Mouse (Mus musculus): ENCODE results near the gene Hemgn. TPM values are rescaled to one million over a fixed set of nuclear protein-coding genes. Genes with fewer than 3 reads are reported as not detected.

Hemgn gene
- polyA plus RNA-seq, 1 experiment from 2014 or later, result 0.26 TPM

DNA sequence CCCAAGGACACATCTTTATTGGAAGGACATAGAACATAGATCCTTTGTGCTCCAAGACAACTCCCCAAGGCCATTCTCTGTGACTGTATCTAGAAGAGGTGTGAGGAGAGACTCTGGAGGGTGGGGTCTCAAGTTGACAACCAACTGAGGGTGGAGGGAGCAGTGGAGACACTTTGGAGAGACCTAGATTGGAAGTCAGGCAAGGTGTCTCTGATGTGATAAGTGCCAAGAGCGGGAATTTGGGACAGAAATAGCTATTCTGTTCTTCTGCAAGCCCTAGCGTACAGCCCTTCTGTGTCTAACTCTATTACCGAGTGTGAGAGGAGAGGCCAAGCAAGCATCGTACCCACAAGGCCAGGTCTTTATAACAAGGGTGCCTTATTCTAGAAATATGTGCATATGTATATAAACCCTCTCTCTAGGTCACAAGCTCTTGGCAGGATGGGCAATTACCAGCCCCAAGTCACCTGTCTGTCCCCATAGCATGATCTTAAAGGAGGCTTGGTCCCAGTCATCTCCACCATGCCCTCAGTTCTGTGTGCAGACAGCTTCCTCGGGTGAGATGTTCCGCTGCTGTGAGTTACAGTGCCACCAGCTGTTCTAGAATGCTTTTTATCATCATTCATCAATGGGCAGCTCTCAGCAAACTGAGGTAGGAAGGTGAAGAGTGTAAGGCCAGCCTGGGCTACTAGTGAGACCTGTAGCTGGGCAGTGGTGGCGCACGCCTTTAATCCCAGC lies 6.2 kb downstream of the Hemgn start:
- Histone ChIP-seq H3K4me1 (replicated peaks) (no peaks in the 10 kb centered on the region), H3K4me3 (replicated peaks) (no peak overlapping the region), H3K27me3 (no peaks in the 10 kb centered on the region), H3K27ac (no peak overlapping the region), H3K36me3 (no peaks in the 10 kb centered on the region), H3K9me3 (no peaks in the 10 kb centered on the region), H3K4me2 (replicated peaks) (no peak overlapping the region), H3K9ac (replicated peaks) (no peak overlapping the region)
- WGBS, result 94% methylated on average over 8 of the region's 8 CpGs
- no peak for ATAC-seq

DNA sequence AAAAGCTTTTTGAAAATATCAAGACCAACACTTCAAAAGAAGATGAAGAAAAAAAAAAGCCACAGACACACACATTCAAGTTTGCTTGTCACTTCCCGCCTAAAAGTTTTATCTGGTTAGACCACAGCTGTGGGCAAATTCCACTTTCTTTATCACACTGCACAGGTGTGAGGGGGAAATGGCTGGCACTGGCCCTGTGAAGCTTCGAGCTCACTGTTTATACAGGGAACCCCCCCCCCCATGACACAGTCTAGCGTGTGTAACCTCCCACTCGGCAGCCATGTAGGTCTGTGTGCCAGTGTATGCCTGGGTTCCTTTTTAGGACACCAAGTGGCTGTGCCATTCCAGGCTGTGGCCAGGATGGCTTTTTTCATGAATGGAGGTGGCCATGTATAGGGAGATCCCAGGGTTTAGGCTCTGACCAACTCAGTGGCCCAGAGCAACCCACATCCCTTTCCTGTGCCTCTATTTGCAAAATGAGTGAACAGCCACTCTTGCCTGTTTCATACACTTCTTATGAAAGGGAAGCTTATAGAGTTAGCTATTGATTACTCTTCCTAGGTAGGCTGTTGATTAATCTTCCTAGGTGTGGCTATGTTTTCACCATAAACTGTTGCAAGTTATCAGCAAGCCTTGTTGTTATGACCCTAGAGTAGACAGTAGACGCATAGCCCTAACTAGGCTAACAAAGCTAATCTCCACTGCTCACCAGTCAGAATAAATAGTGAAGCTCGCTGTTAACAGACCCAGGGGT lies 9.1 kb downstream of the Hemgn start:
- no peak for ATAC-seq
- WGBS, result 85% methylated on average over 6 of the region's 6 CpGs
- Histone ChIP-seq H3K9ac (replicated peaks) (no peak overlapping the region), H3K27me3 (no peaks in the 10 kb centered on the region), H3K4me3 (replicated peaks) (no peak overlapping the region), H3K4me1 (replicated peaks) (no peaks in the 10 kb centered on the region), H3K36me3 (no peaks in the 10 kb centered on the region), H3K27ac (no peak overlapping the region), H3K4me2 (replicated peaks) (no peak overlapping the region), H3K9me3 (no peaks in the 10 kb centered on the region)

DNA sequence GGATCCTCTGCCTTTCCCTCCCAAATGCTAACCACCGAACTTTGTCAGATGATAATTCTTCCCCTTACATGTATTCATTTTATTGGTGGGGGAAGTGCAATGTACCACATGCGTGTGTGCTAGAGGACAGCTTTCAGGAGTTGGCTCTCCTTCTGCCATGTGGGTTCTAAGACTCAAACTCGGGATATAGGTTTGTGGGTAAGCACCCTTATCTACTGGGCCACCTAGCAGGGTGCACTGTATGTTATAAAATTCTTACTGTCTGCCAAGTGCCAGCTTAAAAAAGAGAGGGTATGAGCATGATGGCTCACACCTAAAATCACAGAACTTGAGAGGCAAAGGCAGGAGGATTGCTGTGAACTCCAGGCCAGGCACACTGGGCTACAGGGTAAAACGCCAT lies 14.5 kb downstream of the Hemgn start:
- WGBS, result 82% methylated on average over 4 of the region's 4 CpGs
- Histone ChIP-seq H3K9me3 (no peaks in the 10 kb centered on the region), H3K4me3 (replicated peaks) (no peak overlapping the region), H3K27ac (no peak overlapping the region), H3K27me3 (no peaks in the 10 kb centered on the region; the same call in 1 of the 2 replicates), H3K36me3 (no peaks in the 10 kb centered on the region), H3K4me1 (replicated peaks) (no peaks in the 10 kb centered on the region), H3K4me2 (replicated peaks) (no peak overlapping the region), H3K9ac (replicated peaks) (no peak overlapping the region)
- ATAC-seq, result no peak

DNA sequence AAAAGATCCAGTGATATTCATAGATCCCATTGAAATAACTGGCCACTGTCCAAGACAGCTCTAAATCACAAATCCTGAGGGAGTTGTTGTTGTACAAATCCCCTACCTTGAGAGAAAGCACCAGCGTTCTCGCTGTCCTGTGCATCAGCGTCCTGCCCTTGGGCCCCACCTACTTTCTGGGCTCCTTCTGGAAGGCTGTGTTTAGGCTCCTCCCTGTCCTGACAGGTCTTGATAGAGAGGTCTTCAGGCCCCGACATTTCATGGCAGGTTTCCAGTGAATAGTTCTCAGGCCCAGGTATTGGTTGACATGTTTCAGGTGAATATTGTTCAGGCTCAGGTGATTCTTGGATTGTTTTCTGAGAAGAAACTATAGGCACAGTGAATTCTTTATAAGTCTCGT lies 17.6 kb downstream of the Hemgn start:
- Histone ChIP-seq H3K4me1 (replicated peaks) (no peaks in the 10 kb centered on the region), H3K36me3 (no peaks in the 10 kb centered on the region), H3K4me3 (replicated peaks) (no peak overlapping the region), H3K9me3 (no peaks in the 10 kb centered on the region), H3K27me3 (peaks cover 3% of the 10 kb centered on the region; the same call in 1 of the 2 replicates), H3K27ac (no peak overlapping the region), H3K4me2 (replicated peaks) (no peak overlapping the region), H3K9ac (replicated peaks) (no peak overlapping the region)
- ATAC-seq, result no peak
- WGBS, result 39% methylated on average over 5 of the region's 5 CpGs

DNA sequence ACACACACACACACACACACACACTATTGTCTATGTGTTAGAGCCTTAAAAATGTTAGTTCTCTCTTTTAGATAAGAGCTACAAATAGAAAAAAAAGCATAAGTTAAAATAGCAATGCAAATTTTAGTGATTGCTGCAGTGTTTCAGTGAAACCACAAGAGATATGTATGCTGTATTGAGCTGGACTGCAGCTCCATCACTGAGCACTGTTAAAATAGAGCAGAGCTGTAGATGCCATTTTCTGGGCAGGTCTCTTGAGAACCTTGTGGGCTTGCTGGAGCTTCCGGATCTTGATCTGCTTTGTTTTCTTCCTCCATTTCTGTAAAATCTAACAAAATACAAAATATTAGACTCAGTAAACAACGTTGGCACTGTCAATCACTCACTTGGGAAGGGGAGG lies 18.9 kb downstream of the Hemgn start:
- Histone ChIP-seq H3K4me2 (replicated peaks) (no peak overlapping the region), H3K27me3 (peaks cover 3% of the 10 kb centered on the region; the same call in 1 of the 2 replicates), H3K4me3 (replicated peaks) (no peak overlapping the region), H3K9me3 (no peaks in the 10 kb centered on the region), H3K36me3 (no peaks in the 10 kb centered on the region), H3K9ac (replicated peaks) (no peak overlapping the region), H3K4me1 (replicated peaks) (no peaks in the 10 kb centered on the region; the same call in 1 of the 2 replicates), H3K27ac (no peak overlapping the region)
- no peak for ATAC-seq
- 76% methylated on average over 2 of the region's 2 CpGs for WGBS

DNA sequence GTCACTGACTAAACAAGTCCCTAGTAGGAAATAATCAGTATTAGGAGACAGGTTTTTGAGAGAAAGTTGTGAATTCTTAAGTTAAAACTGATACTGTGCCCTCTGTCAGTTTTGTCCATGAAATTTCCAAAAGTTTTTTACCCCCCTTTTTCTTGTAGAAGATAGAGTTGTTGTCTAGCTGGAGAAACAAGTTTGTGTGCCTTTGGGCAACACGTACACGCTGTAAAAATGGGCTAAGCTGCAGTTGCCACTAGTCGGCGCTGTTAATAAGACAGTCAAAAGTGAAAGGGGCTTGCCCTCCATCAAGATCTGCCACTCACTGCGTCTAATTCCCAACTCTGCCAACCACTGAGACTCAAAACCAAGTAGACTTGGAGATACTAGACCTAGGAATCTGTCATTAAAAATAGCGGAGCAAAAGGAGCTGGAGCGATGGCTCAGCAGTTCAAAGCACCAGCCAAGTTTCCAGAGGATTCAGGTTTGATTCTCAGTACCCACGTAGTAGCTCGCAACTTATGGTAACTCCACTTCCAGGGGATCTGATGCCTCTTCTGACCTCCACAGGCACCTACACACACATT lies 22.8 kb downstream of the Hemgn start:
- peak overlapping the region; percentile 58; the same call in 1 of the 2 replicates for H3K4me2 ChIP-seq (replicated peaks)
- H3K9ac ChIP-seq (replicated peaks), result no peak overlapping the region
- H3K4me1 ChIP-seq (replicated peaks), result peaks cover 3% of the 10 kb centered on the region
- WGBS, result 23% methylated on average over 9 of the region's 9 CpGs
- H3K27me3 ChIP-seq, result peaks cover 3% of the 10 kb centered on the region; the same call in 1 of the 2 replicates
- no peaks in the 10 kb centered on the region for H3K9me3 ChIP-seq
- ATAC-seq, result no peak
- no peak overlapping the region for H3K27ac ChIP-seq
- H3K36me3 ChIP-seq, result peaks cover 4% of the 10 kb centered on the region
- H3K4me3 ChIP-seq (replicated peaks), result peak overlapping the region; percentile 52; the same call in 1 of the 2 replicates

DNA sequence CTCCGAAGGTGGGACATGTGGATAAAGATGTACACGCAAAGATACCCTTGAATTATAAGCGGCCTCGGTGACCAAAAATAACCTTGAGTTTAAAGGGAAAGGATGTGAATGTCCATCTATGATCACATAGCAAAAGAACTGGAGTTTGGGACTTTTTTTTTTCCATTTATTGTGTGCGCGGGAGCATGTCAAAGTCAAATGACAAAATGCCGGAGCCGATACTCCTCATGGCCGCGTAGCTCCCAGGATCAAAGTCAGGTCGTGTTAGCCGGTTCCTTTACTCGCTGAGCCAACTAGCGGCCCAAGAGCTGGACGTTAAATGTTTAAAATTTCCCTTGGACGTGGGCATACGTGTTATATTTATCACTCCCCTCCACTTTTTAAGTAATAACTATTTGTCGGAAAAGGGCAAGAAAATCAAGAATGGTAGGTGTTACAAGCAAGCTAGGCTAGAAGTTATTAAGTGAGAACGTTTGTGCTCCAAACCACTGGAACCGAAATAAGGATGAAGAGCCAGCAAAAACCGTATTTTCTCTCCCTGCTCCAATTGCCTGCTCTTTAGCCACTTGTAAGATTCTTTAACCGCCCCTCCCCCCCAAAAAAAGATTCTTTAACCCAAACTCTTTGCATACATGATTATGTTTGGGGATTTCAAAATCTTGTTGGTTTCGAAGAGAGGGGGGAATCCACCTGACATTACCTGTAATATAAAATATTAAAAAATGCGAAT lies 23.5 kb downstream of the Hemgn start:
- 0 out of 2 replicates have a peak, but pooled peaks have one; percentile 9 for ATAC-seq
- H3K9me3 ChIP-seq, result no peaks in the 10 kb centered on the region
- H3K9ac ChIP-seq (replicated peaks), result peak overlapping the region; percentile 67
- peaks cover 3% of the 10 kb centered on the region; the same call in 1 of the 2 replicates for H3K27me3 ChIP-seq
- H3K4me3 ChIP-seq (replicated peaks), result peak overlapping the region; percentile 52
- 2% methylated on average over 24 of the region's 24 CpGs for WGBS
- peaks cover 11% of the 10 kb centered on the region for H3K36me3 ChIP-seq
- H3K4me1 ChIP-seq (replicated peaks), result peaks cover 3% of the 10 kb centered on the region
- H3K4me2 ChIP-seq (replicated peaks), result peak overlapping the region; percentile 58
- H3K27ac ChIP-seq, result peak overlapping the region; percentile 86

DNA sequence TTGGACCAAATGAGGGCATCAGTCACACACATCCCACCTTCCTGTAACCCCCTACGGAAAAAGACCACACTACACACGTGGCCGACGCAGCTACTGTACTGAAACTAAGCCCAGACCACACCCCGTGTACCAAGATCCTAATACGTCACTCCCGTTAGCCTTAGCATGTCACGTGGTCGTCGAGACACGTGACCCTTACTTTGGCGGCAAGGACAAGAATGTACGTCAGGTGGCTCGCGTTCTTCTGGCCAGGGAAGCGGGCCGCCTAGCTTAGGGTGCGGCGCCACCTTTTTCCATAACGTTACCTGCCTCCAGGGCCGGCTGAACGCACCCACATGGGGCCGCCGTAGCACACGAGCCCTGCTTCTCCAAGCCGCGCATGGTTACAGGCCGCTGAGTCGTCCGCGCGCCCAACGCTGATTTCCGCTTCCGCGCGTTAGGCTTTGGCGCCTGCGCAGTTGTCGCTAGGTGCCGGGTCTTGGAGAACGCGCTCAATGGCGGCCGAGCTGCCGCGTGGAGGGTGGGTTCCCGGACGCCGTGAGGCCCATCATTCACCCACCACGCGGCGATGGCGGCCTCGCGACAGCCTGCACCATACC lies 24.2 kb downstream of the Hemgn start, which contains the start of gene Trmo:
Gene Trmo, minus strand, starts transcription at position 425 of the 599 bp plus-strand sequence.
- Histone ChIP-seq H3K9me3 (no peaks in the 10 kb centered on the region), H3K36me3 (peaks cover 16% of the 10 kb centered on the region), H3K4me2 (replicated peaks) (peak within 1 kb of the TSS; percentile 58), H3K27ac (peak within 1 kb of the TSS; percentile 86), H3K4me3 (replicated peaks) (peak within 1 kb of the TSS; percentile 52), H3K4me1 (replicated peaks) (peaks cover 3% of the 10 kb centered on the region), H3K9ac (replicated peaks) (peak within 1 kb of the TSS; percentile 67), H3K27me3 (0 out of 2 replicates have a peak, but pooled peaks cover 3% of the 10 kb centered on the region)
- WGBS, result under 1% methylated on average over 56 of the region's 56 CpGs
- ATAC-seq, result peak; percentile 97

DNA sequence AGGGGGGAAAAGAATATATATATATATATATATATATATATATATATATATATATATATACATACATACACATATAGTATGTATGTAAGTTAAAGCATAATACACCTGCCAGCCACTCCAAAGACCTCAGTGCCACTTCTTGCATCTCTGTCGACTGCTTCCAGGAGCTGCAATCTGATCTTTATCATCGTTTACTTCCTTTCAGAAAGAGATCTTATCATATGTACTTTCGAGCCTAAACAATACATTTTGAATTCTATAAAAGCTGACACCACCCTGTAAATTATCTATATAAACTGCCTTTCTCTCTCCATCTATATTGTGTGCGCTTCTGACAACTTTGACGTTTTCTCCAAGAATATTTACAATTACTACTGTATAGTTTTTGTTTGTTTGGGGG lies 24.8 kb downstream of the Hemgn start:
- no peak for ATAC-seq
- Histone ChIP-seq H3K4me2 (replicated peaks) (peak overlapping the region; percentile 58), H3K4me1 (replicated peaks) (peaks cover 3% of the 10 kb centered on the region), H3K9me3 (no peaks in the 10 kb centered on the region), H3K36me3 (peaks cover 16% of the 10 kb centered on the region), H3K4me3 (replicated peaks) (peak overlapping the region; percentile 52), H3K9ac (replicated peaks) (peak overlapping the region; percentile 67), H3K27ac (peak overlapping the region; percentile 86; the same call in 1 of the 2 replicates), H3K27me3 (0 out of 2 replicates have a peak, but pooled peaks cover 3% of the 10 kb centered on the region)
- WGBS, result 48% methylated on average over 5 of the region's 5 CpGs

DNA sequence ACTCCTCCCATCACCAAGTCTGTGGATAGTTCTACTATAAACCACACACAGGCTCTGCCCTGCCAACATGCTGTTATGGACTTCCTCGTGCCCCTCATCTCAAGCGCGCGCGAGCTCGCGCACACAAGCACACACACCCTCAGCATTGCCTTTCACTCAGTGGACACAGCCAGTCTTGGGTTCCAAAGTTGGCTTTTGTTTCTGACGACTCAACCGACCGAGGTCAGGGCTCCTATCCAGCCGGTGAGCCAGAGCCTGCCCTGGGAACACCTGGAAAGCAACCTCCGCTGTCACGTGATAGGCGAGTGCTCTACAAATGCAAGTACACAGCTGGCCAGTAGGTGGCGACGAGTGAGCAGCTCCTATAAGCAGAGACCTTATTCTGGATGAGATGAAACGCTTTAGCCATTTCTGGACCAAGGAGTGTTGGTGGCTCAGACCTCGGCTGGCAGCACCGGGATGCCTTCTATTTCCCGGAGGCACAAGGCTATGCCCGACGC lies 38.4 kb downstream of the Hemgn start:
- Histone ChIP-seq H3K9ac (replicated peaks) (0 out of 2 replicates have a peak overlapping the region, but pooled peaks have one; percentile 1), H3K4me3 (replicated peaks) (peak overlapping the region; percentile 28), H3K27ac (no peak overlapping the region), H3K9me3 (no peaks in the 10 kb centered on the region), H3K4me1 (replicated peaks) (peaks cover 9% of the 10 kb centered on the region; the same call in 1 of the 2 replicates), H3K4me2 (replicated peaks) (peak overlapping the region; percentile 53), H3K36me3 (peaks cover 38% of the 10 kb centered on the region), H3K27me3 (peaks cover 16% of the 10 kb centered on the region)
- WGBS, result 21% methylated on average over 22 of the region's 22 CpGs
- ATAC-seq, result peak; percentile 70

DNA sequence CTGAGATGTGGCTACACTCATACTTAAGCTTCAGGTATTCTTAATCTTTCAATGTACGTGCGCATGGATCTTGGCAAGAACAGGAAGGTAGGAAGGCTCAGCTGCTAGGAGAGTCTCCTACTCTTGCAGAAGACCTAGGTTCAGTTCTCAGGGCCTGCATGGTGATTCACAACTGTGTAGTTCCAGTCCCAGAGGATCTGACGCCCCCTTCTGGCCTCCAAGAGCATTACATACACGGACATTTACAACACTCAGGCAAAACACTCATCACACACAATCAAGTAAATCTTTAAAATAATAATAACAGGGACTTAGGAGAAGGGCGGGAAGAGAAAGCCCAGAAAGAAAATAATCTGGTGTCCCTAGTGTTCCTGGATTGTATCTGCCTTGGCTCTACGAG lies 38.9 kb downstream of the Hemgn start:
- H3K4me1 ChIP-seq (replicated peaks), result peaks cover 9% of the 10 kb centered on the region; the same call in 1 of the 2 replicates
- H3K4me2 ChIP-seq (replicated peaks), result peak overlapping the region; percentile 53
- H3K27me3 ChIP-seq, result peaks cover 20% of the 10 kb centered on the region
- no peaks in the 10 kb centered on the region for H3K9me3 ChIP-seq
- H3K9ac ChIP-seq (replicated peaks), result no peak overlapping the region
- WGBS, result 57% methylated on average over 6 of the region's 6 CpGs
- 0 out of 2 replicates have a peak, but pooled peaks have one; percentile 2 for ATAC-seq
- H3K36me3 ChIP-seq, result peaks cover 34% of the 10 kb centered on the region
- no peak overlapping the region for H3K27ac ChIP-seq
- no peak overlapping the region for H3K4me3 ChIP-seq (replicated peaks)

Data from midbrain, embryonic 13.5 days (tissue).